Mouse (Mus musculus): ENCODE measurements around the gene Olfr133.
"Not testable (repeated sequence)": the region's sequence is repeated elsewhere in the genome, so short reads cannot be mapped to it uniquely, and the experiment has no call there.

Gene Olfr133

GRCm38 (mm10) chr17:38144981-38145380 is at the start of gene Olfr133:
Gene Olfr133, plus strand, starts transcription at chr17:38145281.
- no peak for DNase-seq (ENCODE audit: low spot score)

- DNase-seq (ENCODE audit: low spot score) = not testable (repeated sequence)
These were observed 20.9 kb upstream of the Olfr133 start for GRCm38 (mm10) chr17:38124199-38124598.

GRCm38 (mm10) chr17:38125371-38125770 is 19.7 kb upstream of the Olfr133 start:
- not testable (repeated sequence) for DNase-seq (ENCODE audit: low spot score)

GRCm38 (mm10) chr17:38134426-38134825 is 10.7 kb upstream of the Olfr133 start, which contains the start of gene Olfr132:
Gene Olfr132, minus strand, starts transcription at chr17:38134526.
- no peak for DNase-seq (ENCODE audit: low spot score)

- DNase-seq (ENCODE audit: low spot score) = no peak
These were observed 26.0 kb downstream of the Olfr133 start, which contains the start of gene Olfr134 for GRCm38 (mm10) chr17:38171088-38171487. Gene Olfr134, plus strand, starts transcription at chr17:38171388.

Data from embryo, embryonic 10.5 days (tissue).